Mouse (Mus musculus) kidney, embryonic 14.5 days (tissue): ENCODE results near the gene Gtf2h3. TPM values are rescaled to one million over a fixed set of nuclear protein-coding genes. Genes with fewer than 3 reads are reported as not detected.

ENCODE experiments used
- ATAC-seq: fragments of 200-750 bp; cut with Nextera tagmentation; 2 replicates; pipeline ENCODE4 v1.8.0; 2017; ENCODE audit warnings: moderate number of reproducible peaks, mild to moderate bottlenecking, moderate TSS enrichment, moderate library complexity; ENCODE audit not compliant: low FRiP score, low TSS enrichment
- H3K27ac ChIP-seq: fragments of 300-500 bp; sonication (generic); 2 replicates; pipeline ENCODE4 v1.5.1; 2014; ENCODE audit warnings: low read depth, mild to moderate bottlenecking, low read length, moderate library complexity, mixed read lengths
- H3K27me3 ChIP-seq: fragments of 300-500 bp; sonication (generic); 2 replicates; pipeline ENCODE4 v1.6.1; 2014; ENCODE audit warnings: mild to moderate bottlenecking, low read length; ENCODE audit not compliant: control insufficient read depth, insufficient read depth
- H3K36me3 ChIP-seq: fragments of 300-500 bp; sonication (generic); 2 replicates; pipeline ENCODE4 v1.6.1; 2014; ENCODE audit warnings: low read length, mixed read lengths; ENCODE audit not compliant: control insufficient read depth, insufficient read depth
- H3K4me1 ChIP-seq: fragments of 300-500 bp; sonication (generic); 2 replicates; pipeline ENCODE4 v1.6.1; 2014; ENCODE audit warnings: low read length, mixed read lengths; ENCODE audit not compliant: control insufficient read depth, insufficient read depth
- H3K4me2 ChIP-seq: fragments of 300-500 bp; sonication (generic); replicated peaks from 2 replicates; pipeline ENCODE4 v1.6.1; 2014; ENCODE audit warnings: low read depth, mild to moderate bottlenecking, low read length
- H3K4me3 ChIP-seq: fragments of 300-500 bp; sonication (generic); 2 replicates; pipeline ENCODE4 v1.5.1; 2014; ENCODE audit warnings: mild to moderate bottlenecking, low read length
- H3K9ac ChIP-seq: fragments of 300-500 bp; sonication (generic); 2 replicates; pipeline ENCODE4 v1.6.1; 2014; ENCODE audit warnings: low read depth, mild to moderate bottlenecking, low read length, moderate library complexity
- H3K9me3 ChIP-seq: fragments of 300-500 bp; sonication (generic); 2 replicates; pipeline ENCODE4 v1.6.1; 2016; ENCODE audit warnings: low read length; ENCODE audit not compliant: control insufficient read depth
- WGBS: fragments of 180-500 bp; shearing (Covaris S2); extraction: QIAGEN DNeasy Blood & Tissue Kit; methylation state at CpG from one replicate; pipeline ENCODE4 v1.1.7; 2014; 5-methylcytosine and 5-hydroxymethylcytosine counted together
- polyA plus RNA-seq: library from polyadenylated mRNA; unstranded; fragments of >200 nt; fragmentation: Nextera tagmentation; extraction: Ambion mirVana; gene quantifications from 2 replicates; pipeline ENCODE4 v1.2.1, GENCODE M21; 2014

Gene Gtf2h3
- 73.7 and 79.8 TPM in 2 replicates for polyA plus RNA-seq

- peak; percentile 89 for ATAC-seq
- Histone ChIP-seq H3K4me1 (peaks cover 10% of the 10 kb centered on the region; the same call in 1 of the 2 replicates), H3K27me3 (no peaks in the 10 kb centered on the region), H3K4me2 (peak within 1 kb of the TSS; percentile 81), H3K4me3 (peak within 1 kb of the TSS; percentile 66), H3K27ac (no peak within 1 kb of the TSS), H3K9me3 (no peaks in the 10 kb centered on the region), H3K36me3 (peaks cover 41% of the 10 kb centered on the region), H3K9ac (peak within 1 kb of the TSS; percentile 65)
- under 1% methylated on average over 51 of the region's 51 CpGs for WGBS
Measured at GRCm38 (mm10) chr5:124578633-124579317, at the start of gene Gtf2h3, which contains the start of gene Eif2b1. Gtf2h3 (plus strand) TSS chr5:124579140. Eif2b1 (minus strand) TSS chr5:124579131.

GRCm38 (mm10) chr5:124529191-124529651 lies 49.7 kb upstream of the Gtf2h3 start:
- H3K4me2 ChIP-seq = peak overlapping the region; percentile 88
- H3K27me3 ChIP-seq = no peaks in the 10 kb centered on the region
- H3K27ac ChIP-seq = peak overlapping the region; percentile 65; the same call in 1 of the 2 replicates
- no peaks in the 10 kb centered on the region for H3K9me3 ChIP-seq
- peak overlapping the region; percentile 84 for H3K4me3 ChIP-seq
- H3K9ac ChIP-seq = peak overlapping the region; percentile 50; the same call in 1 of the 2 replicates
- no peaks in the 10 kb centered on the region; the same call in 1 of the 2 replicates for H3K36me3 ChIP-seq
- WGBS = 11% methylated on average over 8 of the region's 8 CpGs
- 0 out of 2 replicates have a peak, but pooled peaks have one; percentile 2 for ATAC-seq
- H3K4me1 ChIP-seq = peaks cover 37% of the 10 kb centered on the region

GRCm38 (mm10) chr5:124529697-124530096 lies 49.2 kb upstream of the Gtf2h3 start:
- no peaks in the 10 kb centered on the region for H3K27me3 ChIP-seq
- no peaks in the 10 kb centered on the region; the same call in 1 of the 2 replicates for H3K36me3 ChIP-seq
- peak overlapping the region; percentile 88 for H3K4me2 ChIP-seq
- WGBS = 42% methylated on average over 8 of the region's 8 CpGs
- peak overlapping the region; percentile 65; the same call in 1 of the 2 replicates for H3K27ac ChIP-seq
- H3K4me1 ChIP-seq = peaks cover 37% of the 10 kb centered on the region
- peak overlapping the region; percentile 50; the same call in 1 of the 2 replicates for H3K9ac ChIP-seq
- ATAC-seq = no peak
- H3K4me3 ChIP-seq = peak overlapping the region; percentile 84
- no peaks in the 10 kb centered on the region for H3K9me3 ChIP-seq

- H3K27me3 ChIP-seq = no peaks in the 10 kb centered on the region
- no peaks in the 10 kb centered on the region for H3K9me3 ChIP-seq
- WGBS = under 1% methylated on average over 81 of the region's 96 CpGs
- H3K4me3 ChIP-seq = peak within 1 kb of the TSS; percentile 84
- H3K36me3 ChIP-seq = no peaks in the 10 kb centered on the region
- ATAC-seq = peak; percentile 88
- H3K27ac ChIP-seq = peak within 1 kb of the TSS; percentile 81
- H3K9ac ChIP-seq = peak within 1 kb of the TSS; percentile 82
- peaks cover 37% of the 10 kb centered on the region for H3K4me1 ChIP-seq
- peak within 1 kb of the TSS; percentile 88 for H3K4me2 ChIP-seq
Measured at GRCm38 (mm10) chr5:124530655-124531582, 48.0 kb upstream of the Gtf2h3 start, which contains the start of gene Rilpl1. Rilpl1 (minus strand) TSS chr5:124531391.

GRCm38 (mm10) chr5:124531583-124531930 lies 47.4 kb upstream of the Gtf2h3 start:
- Histone ChIP-seq H3K9ac (peak overlapping the region; percentile 82), H3K4me2 (peak overlapping the region; percentile 88), H3K27ac (peak overlapping the region; percentile 81), H3K27me3 (no peaks in the 10 kb centered on the region), H3K9me3 (no peaks in the 10 kb centered on the region), H3K36me3 (no peaks in the 10 kb centered on the region), H3K4me1 (peaks cover 39% of the 10 kb centered on the region), H3K4me3 (peak overlapping the region; percentile 84)
- ATAC-seq = no peak; the same call in 1 of the 2 replicates
- WGBS = 11% methylated on average over 14 of the region's 14 CpGs

GRCm38 (mm10) chr5:124532451-124532850 lies 46.5 kb upstream of the Gtf2h3 start:
- H3K4me2 ChIP-seq = no peak overlapping the region
- no peak overlapping the region for H3K9ac ChIP-seq
- WGBS = 35% methylated on average over 7 of the region's 7 CpGs
- no peaks in the 10 kb centered on the region for H3K27me3 ChIP-seq
- H3K9me3 ChIP-seq = no peaks in the 10 kb centered on the region
- peaks cover 43% of the 10 kb centered on the region for H3K4me1 ChIP-seq
- no peaks in the 10 kb centered on the region for H3K36me3 ChIP-seq
- no peak for ATAC-seq
- peak overlapping the region; percentile 81; the same call in 1 of the 2 replicates for H3K27ac ChIP-seq
- no peak overlapping the region for H3K4me3 ChIP-seq

- ATAC-seq = no peak
- WGBS = 69% methylated on average over 5 of the region's 5 CpGs
- Histone ChIP-seq H3K4me3 (no peak overlapping the region), H3K36me3 (no peaks in the 10 kb centered on the region), H3K4me2 (no peak overlapping the region), H3K27me3 (no peaks in the 10 kb centered on the region), H3K4me1 (peaks cover 24% of the 10 kb centered on the region), H3K27ac (no peak overlapping the region), H3K9me3 (no peaks in the 10 kb centered on the region), H3K9ac (no peak overlapping the region)
Measured at GRCm38 (mm10) chr5:124535016-124535415, 43.9 kb upstream of the Gtf2h3 start.

- peak overlapping the region; percentile 50 for H3K9ac ChIP-seq
- 4% methylated on average over 16 of the region's 17 CpGs for WGBS
- peak overlapping the region; percentile 43 for H3K4me2 ChIP-seq
- H3K27ac ChIP-seq = peak overlapping the region; percentile 42; the same call in 1 of the 2 replicates
- no peaks in the 10 kb centered on the region for H3K27me3 ChIP-seq
- H3K36me3 ChIP-seq = no peaks in the 10 kb centered on the region
- ATAC-seq = 0 out of 2 replicates have a peak, but pooled peaks have one; percentile 6
- peak overlapping the region; percentile 19 for H3K4me3 ChIP-seq
- peaks cover 15% of the 10 kb centered on the region for H3K4me1 ChIP-seq
- no peaks in the 10 kb centered on the region for H3K9me3 ChIP-seq
Measured at GRCm38 (mm10) chr5:124536776-124537175, 42.2 kb upstream of the Gtf2h3 start.
